Mouse (Mus musculus): ENCODE results near the gene Calcrl.

GRCm38 (mm10) chr2:84459651-84460177 lies 34.5 kb upstream of the Calcrl start:
- TF ChIP-seq CTCF (IDR thresholded peaks at IDR 0.05; ENCODE audit: borderline replicate concordance, insufficient read depth, low read depth, low read length) (no peak), POLR2A (IDR thresholded peaks at IDR 0.05; ENCODE audit: borderline replicate concordance, insufficient read depth, low read length) (no peak)
